Mouse (Mus musculus) liver, embryonic 16.5 days (tissue): ENCODE results near the gene Resf1. TPM values are rescaled to one million over a fixed set of nuclear protein-coding genes. Genes with fewer than 3 reads are reported as not detected.

Experiments used
- ATAC-seq: fragments of 200-750 bp; cut with Nextera tagmentation; 2 replicates; pipeline ENCODE4 v1.8.0; 2017; ENCODE audit warnings: low read depth, mild to moderate bottlenecking, moderate number of reproducible peaks, moderate library complexity
- H3K27ac ChIP-seq: fragments of 300-500 bp; sonication (generic); 2 replicates; pipeline ENCODE4 v1.5.1; 2014; ENCODE audit warnings: mild to moderate bottlenecking, low read length
- H3K27me3 ChIP-seq: fragments of 300-500 bp; sonication (generic); 2 replicates; pipeline ENCODE4 v1.6.1; 2014; ENCODE audit warnings: low read depth, low read length, mixed read lengths; ENCODE audit not compliant: control insufficient read depth, insufficient read depth
- H3K36me3 ChIP-seq: fragments of 300-500 bp; sonication (generic); 2 replicates; pipeline ENCODE4 v1.6.1; 2014; ENCODE audit warnings: mild to moderate bottlenecking; ENCODE audit not compliant: control insufficient read depth, insufficient read depth
- H3K4me1 ChIP-seq: fragments of 300-500 bp; sonication (generic); 2 replicates; pipeline ENCODE4 v1.6.1; 2014; ENCODE audit warnings: low read depth, low read length, mixed read lengths; ENCODE audit not compliant: control insufficient read depth
- H3K4me2 ChIP-seq: fragments of 300-500 bp; sonication (generic); 2 replicates; pipeline ENCODE4 v1.6.1; 2014; ENCODE audit warnings: low read depth, low read length, mixed read lengths
- H3K4me3 ChIP-seq: fragments of 300-500 bp; sonication (generic); 2 replicates; pipeline ENCODE4 v1.5.1; 2014; ENCODE audit warnings: low read depth, mild to moderate bottlenecking, low read length
- H3K9ac ChIP-seq: fragments of 300-500 bp; sonication (generic); 2 replicates; pipeline ENCODE4 v1.6.1; 2014; ENCODE audit warnings: low read depth, low read length
- H3K9me3 ChIP-seq: fragments of 300-500 bp; sonication (generic); replicated peaks from 2 replicates; pipeline ENCODE4 v1.6.1; 2016; ENCODE audit warnings: low read length; ENCODE audit not compliant: control insufficient read depth
- WGBS: fragments of 180-500 bp; shearing (Covaris S2); extraction: QIAGEN DNeasy Blood & Tissue Kit; methylation state at CpG from one replicate; pipeline ENCODE4 v1.1.7; 2014; ENCODE audit not compliant: insufficient replicate concordance; 5-methylcytosine and 5-hydroxymethylcytosine counted together
- polyA plus RNA-seq: library from polyadenylated mRNA; unstranded; fragments of >200 nt; fragmentation: Nextera tagmentation; extraction: Ambion mirVana; gene quantifications from 2 replicates; pipeline ENCODE4 v1.2.1, GENCODE M21; 2015

The Resf1 gene
- polyA plus RNA-seq, 1 experiment from 2014 or later: 32.0 TPM

DNA sequence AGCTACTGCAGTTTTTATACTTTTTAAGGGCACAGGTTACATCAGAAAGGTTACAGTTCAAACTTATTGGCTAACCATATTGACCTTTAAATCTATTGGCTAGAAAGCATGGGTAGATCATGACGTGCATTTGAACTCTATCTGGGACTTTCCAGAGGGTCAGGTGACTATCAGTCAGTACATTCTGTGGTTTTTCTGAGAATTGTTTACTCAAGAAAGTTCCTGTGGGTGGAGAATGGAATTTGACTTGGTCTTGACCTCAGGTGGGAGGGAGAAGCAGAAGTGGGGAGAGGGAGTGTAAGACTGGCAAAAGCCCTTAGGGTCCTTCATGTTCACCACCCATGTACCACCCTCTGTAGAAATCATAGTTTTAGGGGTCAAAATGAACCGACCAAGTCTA is 1.4 kb upstream of the Resf1 start:
- Histone ChIP-seq H3K27me3 (no peaks in the 10 kb centered on the region), H3K4me1 (peaks cover 22% of the 10 kb centered on the region), H3K9ac (no peak overlapping the region), H3K4me2 (no peak overlapping the region), H3K27ac (no peak overlapping the region), H3K9me3 (peaks cover 6% of the 10 kb centered on the region), H3K36me3 (peaks cover 11% of the 10 kb centered on the region), H3K4me3 (no peak overlapping the region)
- ATAC-seq: no peak
- WGBS: 22% methylated on average over 2 of the region's 2 CpGs

- ATAC-seq: no peak
- Histone ChIP-seq H3K36me3 (peaks cover 13% of the 10 kb centered on the region), H3K9me3 (peaks cover 6% of the 10 kb centered on the region), H3K4me3 (peak overlapping the region; percentile 99), H3K27ac (peak overlapping the region; percentile 98), H3K4me1 (peaks cover 22% of the 10 kb centered on the region), H3K4me2 (peak overlapping the region; percentile 73), H3K9ac (peak overlapping the region; percentile 99), H3K27me3 (no peaks in the 10 kb centered on the region)
- WGBS: 41% methylated on average over 2 of the region's 2 CpGs
Measured at GRCm38 (mm10) chr6:149310226-149310625, 1.0 kb downstream of the Resf1 start.

- Histone ChIP-seq H3K4me2 (peak overlapping the region; percentile 73), H3K9ac (peak overlapping the region; percentile 48), H3K4me3 (peak overlapping the region; percentile 99), H3K27ac (peak overlapping the region; percentile 80), H3K36me3 (peaks cover 15% of the 10 kb centered on the region), H3K4me1 (peaks cover 22% of the 10 kb centered on the region), H3K9me3 (peaks cover 6% of the 10 kb centered on the region), H3K27me3 (no peaks in the 10 kb centered on the region)
- 51% methylated on average over 2 of the region's 2 CpGs for WGBS
- peak; percentile 63 for ATAC-seq
Measured at GRCm38 (mm10) chr6:149311044-149311443, 1.8 kb downstream of the Resf1 start.

DNA sequence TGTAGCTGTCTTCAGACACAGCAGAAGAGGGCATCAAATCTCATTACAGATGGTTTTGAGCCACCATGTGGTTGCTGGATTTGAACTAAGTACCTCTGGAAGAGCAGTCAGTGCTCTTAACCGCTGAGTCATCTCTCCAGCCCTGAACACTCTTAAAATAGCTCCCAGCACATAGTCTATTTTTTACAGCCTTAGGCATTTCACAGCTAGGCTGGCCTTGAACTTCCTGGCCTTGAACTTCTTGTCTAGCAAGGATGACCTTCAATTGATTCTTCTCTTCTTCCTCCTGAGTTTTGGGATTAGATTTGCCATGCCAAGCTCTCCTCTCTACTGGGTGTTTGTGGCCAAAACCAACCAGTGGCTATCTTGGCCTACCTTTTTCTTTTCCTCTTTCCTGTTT is 2.6 kb downstream of the Resf1 start:
- peaks cover 6% of the 10 kb centered on the region for H3K9me3 ChIP-seq
- H3K4me2 ChIP-seq: peak overlapping the region; percentile 15; the same call in 1 of the 2 replicates
- no peak overlapping the region for H3K9ac ChIP-seq
- no peaks in the 10 kb centered on the region for H3K27me3 ChIP-seq
- peak overlapping the region; percentile 10; the same call in 1 of the 2 replicates for H3K4me3 ChIP-seq
- peak overlapping the region; percentile 38; the same call in 1 of the 2 replicates for H3K27ac ChIP-seq
- no peak for ATAC-seq
- H3K4me1 ChIP-seq: peaks cover 22% of the 10 kb centered on the region
- peaks cover 15% of the 10 kb centered on the region for H3K36me3 ChIP-seq
- 58% methylated on average over 1 of the region's 1 CpGs for WGBS

DNA sequence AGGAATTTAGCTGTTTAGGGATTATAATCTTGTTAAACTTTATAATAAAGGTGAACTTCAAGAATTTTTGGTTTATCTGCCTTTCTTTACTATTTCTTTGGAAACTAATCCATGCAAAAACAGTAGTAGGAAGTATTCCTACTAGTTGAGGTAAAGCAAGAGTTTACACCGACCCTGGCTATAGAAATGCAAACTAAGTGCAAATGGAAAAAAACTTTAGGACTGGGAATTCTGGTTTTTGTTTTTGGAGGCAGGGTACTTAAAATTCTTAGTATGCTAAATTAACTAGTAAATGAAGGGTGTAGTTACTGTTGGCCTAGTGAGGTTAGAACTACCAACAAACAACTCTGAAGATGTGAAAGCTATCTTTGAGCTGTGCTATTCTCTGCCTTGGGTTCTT is 3.0 kb downstream of the Resf1 start:
- WGBS: 83% methylated on average over 1 of the region's 1 CpGs
- peaks cover 22% of the 10 kb centered on the region for H3K4me1 ChIP-seq

GRCm38 (mm10) chr6:149314918-149315317 is 5.7 kb downstream of the Resf1 start:
- Histone ChIP-seq H3K27me3 (no peaks in the 10 kb centered on the region), H3K9ac (no peak overlapping the region), H3K4me3 (no peak overlapping the region), H3K4me1 (peaks cover 13% of the 10 kb centered on the region), H3K36me3 (peaks cover 32% of the 10 kb centered on the region), H3K4me2 (no peak overlapping the region), H3K27ac (no peak overlapping the region), H3K9me3 (no peaks in the 10 kb centered on the region)
- WGBS: 75% methylated on average over 2 of the region's 2 CpGs
- ATAC-seq: no peak

More for the DNA sequence above, 3.0 kb downstream of the Resf1 start:
- no peak for ATAC-seq
- no peak overlapping the region for H3K4me2 ChIP-seq
- H3K9ac ChIP-seq: no peak overlapping the region
- H3K9me3 ChIP-seq: peaks cover 4% of the 10 kb centered on the region
- peaks cover 15% of the 10 kb centered on the region for H3K36me3 ChIP-seq
- no peaks in the 10 kb centered on the region for H3K27me3 ChIP-seq
- no peak overlapping the region for H3K27ac ChIP-seq
- no peak overlapping the region for H3K4me3 ChIP-seq

- Histone ChIP-seq H3K9me3 (no peaks in the 10 kb centered on the region), H3K4me3 (no peak overlapping the region), H3K27ac (no peak overlapping the region), H3K4me2 (no peak overlapping the region), H3K4me1 (peaks cover 11% of the 10 kb centered on the region), H3K27me3 (no peaks in the 10 kb centered on the region), H3K36me3 (peaks cover 74% of the 10 kb centered on the region), H3K9ac (no peak overlapping the region)
- ATAC-seq: peak; percentile 41; the same call in 1 of the 2 replicates
- 44% methylated on average over 4 of the region's 4 CpGs for WGBS
Measured at GRCm38 (mm10) chr6:149323523-149324241, 14.5 kb downstream of the Resf1 start.

- Histone ChIP-seq H3K4me3 (no peak overlapping the region), H3K36me3 (peaks cover 72% of the 10 kb centered on the region), H3K27me3 (no peaks in the 10 kb centered on the region), H3K9ac (no peak overlapping the region), H3K27ac (no peak overlapping the region), H3K4me1 (peaks cover 11% of the 10 kb centered on the region), H3K9me3 (no peaks in the 10 kb centered on the region), H3K4me2 (no peak overlapping the region)
- ATAC-seq: no peak
- WGBS: 83% methylated on average over 6 of the region's 6 CpGs
Measured at GRCm38 (mm10) chr6:149324242-149324633, 15.0 kb downstream of the Resf1 start.

DNA sequence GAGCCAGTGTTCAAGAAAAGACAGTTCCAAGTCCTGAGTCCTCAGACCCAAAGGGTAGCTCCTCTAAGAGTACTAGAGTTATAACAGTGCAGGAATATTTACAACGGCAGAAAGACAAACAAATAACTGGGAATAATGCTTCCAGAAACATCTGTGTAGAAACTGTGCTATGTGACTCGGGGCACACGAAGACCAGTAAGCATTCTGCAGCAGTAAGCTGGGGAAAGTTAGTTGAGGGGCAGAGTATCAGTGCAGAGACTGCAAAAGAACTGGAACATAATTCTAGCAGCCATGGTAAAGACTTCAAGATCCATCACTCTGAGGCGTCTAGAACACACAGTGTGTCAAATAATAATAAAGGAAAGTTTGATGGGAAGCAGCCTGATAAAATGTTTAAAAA is 19.9 kb downstream of the Resf1 start:
- H3K36me3 ChIP-seq: peaks cover 65% of the 10 kb centered on the region
- H3K4me3 ChIP-seq: no peak overlapping the region
- no peak for ATAC-seq

More for the DNA sequence above, 19.9 kb downstream of the Resf1 start:
- WGBS: 90% methylated on average over 4 of the region's 4 CpGs
- H3K9ac ChIP-seq: no peak overlapping the region
- peaks cover under 1% of the 10 kb centered on the region; the same call in 1 of the 2 replicates for H3K4me1 ChIP-seq
- H3K27ac ChIP-seq: no peak overlapping the region
- no peaks in the 10 kb centered on the region for H3K9me3 ChIP-seq
- no peaks in the 10 kb centered on the region for H3K27me3 ChIP-seq
- no peak overlapping the region for H3K4me2 ChIP-seq
